In the genomic region with DNA sequence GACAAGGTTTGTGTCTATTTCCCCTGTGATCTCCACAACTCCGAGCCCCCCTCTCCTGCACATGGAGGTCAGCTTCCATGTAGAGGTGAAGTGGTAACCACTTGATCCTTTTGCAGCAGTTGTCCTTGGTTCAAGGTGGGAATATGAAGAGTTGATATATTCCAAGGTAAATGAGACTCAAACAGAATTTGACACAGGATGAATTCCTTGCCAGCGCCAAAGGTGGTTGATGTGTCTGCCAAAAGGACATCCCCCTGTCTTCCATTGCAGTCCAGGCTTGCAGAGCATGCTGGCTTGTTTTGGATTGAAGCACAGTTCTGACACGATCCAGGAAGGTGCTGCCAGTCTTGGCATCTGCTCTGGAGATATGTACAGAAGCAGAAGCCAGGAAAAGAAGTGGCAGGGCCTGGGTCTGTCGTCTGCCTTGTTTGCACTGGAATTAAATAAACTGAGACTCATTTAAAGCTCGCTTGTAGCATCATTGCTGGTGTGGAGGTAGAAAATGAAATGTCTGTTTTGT, we compare ENCODE assay signal across 16 mouse cellular contexts.
A peak's percentile ranks its signal among the peaks of the same experiment; 100 is the strongest.
DNase-seq lines count a peak whose midpoint lies in the region; ATAC-seq lines count a peak whose summit lies in the region.
"Had no signal": no experiment of that assay in that cellular context is flagged by ENCODE, and none has a peak within 500 bp of the region (broad histone marks: within the 10 kb centered on the region; RNA-seq: fewer than 3 reads in every experiment).

No protein-coding gene starts in this region.

- ATAC-seq in cerebellum, adult (ENCODE audit: insufficient number of reproducible peaks, low FRiP score, low TSS enrichment): peak; percentile 89; the same call in 1 of the 2 replicates
- ATAC-seq: intestine, postnatal 0 days; liver, embryonic 12.5 days had no signal

- no peak for DNase-seq in cerebellum, postnatal 4 days (ENCODE audit: low spot score in 2 of 2)
- peak; percentile 19 to 69 for DNase-seq in layer of hippocampus, postnatal 14 days (ENCODE audit: low spot score in 2 of 2)
- no peak for DNase-seq in layer of hippocampus, postnatal 25 days (ENCODE audit: extremely low spot score in 1 of 2, low spot score in 1 of 2)
- DNase-seq in cerebellum, adult 9-10 months: peak; percentile 93
- no peak for DNase-seq in spleen, postnatal 10 days (ENCODE audit: low spot score in 2 of 2)
- no peak for DNase-seq in gastrocnemius, adult 8-10 months (ENCODE audit: low spot score in 2 of 2)
- no peak for DNase-seq in right cerebral cortex, postnatal 14 days
- DNase-seq: adrenal gland, postnatal 10 days; gastrocnemius, postnatal 36 days; heart, adult 2 months; kidney, postnatal 4 days; layer of hippocampus, adult 9-11 months; lung, embryonic 14.5 days had no signal

Comparison
In these comparisons a context has a peak if more than half of its experiments do, and no peak if none do; other contexts are left out.
1. DNase-seq: peak in layer of hippocampus, postnatal 14 days (2 of 2) and cerebellum, adult 9-10 months (single experiment); none in cerebellum, postnatal 4 days (0 of 2), layer of hippocampus, postnatal 25 days (0 of 2), spleen, postnatal 10 days (0 of 2), gastrocnemius, adult 8-10 months (0 of 2) and right cerebral cortex, postnatal 14 days (single experiment).